Comparison of ENCODE assay signal across 9 mouse cellular contexts in the genomic region with DNA sequence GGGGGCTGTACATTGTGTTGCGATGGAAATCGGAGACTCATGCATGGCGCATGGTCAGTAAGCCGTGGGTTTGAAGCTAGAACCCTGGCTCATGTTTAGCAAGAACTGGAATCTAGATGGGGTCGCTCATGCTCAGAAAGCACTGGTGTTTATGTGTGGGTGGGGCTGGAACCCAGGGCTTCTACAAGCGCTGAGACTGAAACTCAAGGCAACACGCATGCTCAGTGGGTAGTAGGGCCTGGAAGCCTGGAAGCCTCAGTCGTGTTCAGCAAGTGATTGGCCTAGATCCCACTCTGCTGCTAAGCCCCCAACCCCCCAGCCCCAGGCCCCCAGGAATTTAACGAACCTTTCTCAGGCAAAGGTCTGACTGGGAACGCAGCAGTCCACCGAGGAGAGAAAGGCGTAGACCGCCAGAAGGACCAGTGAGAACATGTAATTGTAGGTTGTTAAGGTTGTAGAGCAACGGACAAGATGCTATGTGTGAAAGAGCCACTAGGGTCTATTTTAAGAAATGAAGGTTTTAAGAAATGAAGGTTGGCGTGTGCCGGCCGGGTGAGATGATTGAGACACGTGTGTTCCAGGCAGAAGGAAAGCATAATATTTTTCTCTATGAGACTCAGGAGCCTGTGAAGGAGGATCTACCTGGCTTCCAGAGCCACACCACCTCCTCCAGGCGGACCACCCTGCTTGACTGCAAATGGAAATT. TPM values are rescaled to one million over a fixed set of nuclear protein-coding genes. Genes with fewer than 3 reads are reported as not detected.
DNase-seq lines count a peak whose midpoint lies in the region; ATAC-seq and TF ChIP-seq lines count a peak whose summit lies in the region.
"Had no signal": no experiment of that assay in that cellular context is flagged by ENCODE, and none has a peak within 500 bp of the region (broad histone marks: within the 10 kb centered on the region; RNA-seq: fewer than 3 reads in every experiment).

No protein-coding gene starts in this region.

- no peak for DNase-seq in heart, adult 18-20 months
- DNase-seq in CD4-positive helper T cell, adult 2 months (ENCODE audit: low read depth, low spot score): peak; percentile 73
- no peak for DNase-seq in limb, embryonic 14.5 days (ENCODE audit: low spot score)
- peak; percentile 64 for DNase-seq in splenic B cell, adult 2 months (ENCODE audit: low read depth, low spot score)
- no peak for DNase-seq in cerebellum, adult 11-12 months
- DNase-seq in gastrocnemius, adult 8-10 months (ENCODE audit: low spot score in 2 of 2): no peak

- H3K27me3 ChIP-seq in heart, embryonic 13.5 days (replicated peaks): no peaks in the 10 kb centered on the region
- H3K27me3 ChIP-seq in limb, embryonic 14.5 days (ENCODE audit: control insufficient read depth, insufficient read depth, low read length): no peaks in the 10 kb centered on the region
- H3K27me3 ChIP-seq in splenic B cell, adult 2 months (ENCODE audit: control insufficient read depth, insufficient read depth, low read length, poor library complexity, severe bottlenecking): no peaks in the 10 kb centered on the region
- H3K27me3 ChIP-seq: Patski had no signal

- H3K9me3 ChIP-seq in heart, embryonic 13.5 days: no peaks in the 10 kb centered on the region
- H3K9me3 ChIP-seq in limb, embryonic 14.5 days (ENCODE audit: control insufficient read depth, low read length): no peaks in the 10 kb centered on the region

- peak overlapping the region; percentile 94 for H3K4me2 ChIP-seq in heart, embryonic 13.5 days
- H3K4me2 ChIP-seq in limb, embryonic 14.5 days (replicated peaks; ENCODE audit: low read depth, low read length, severe bottlenecking): peak overlapping the region; percentile 85

- peak overlapping the region; percentile 81 for H3K27ac ChIP-seq in heart, embryonic 13.5 days (replicated peaks)
- no peak overlapping the region for H3K27ac ChIP-seq in embryonic fibroblast, embryonic 13.5 days (ENCODE audit: insufficient read depth, low read length)
- H3K27ac ChIP-seq in limb, embryonic 14.5 days (replicated peaks; ENCODE audit: low read depth, low read length): no peak overlapping the region

- peaks cover 27% of the 10 kb centered on the region for H3K4me1 ChIP-seq in heart, embryonic 13.5 days
- H3K4me1 ChIP-seq in embryonic fibroblast, embryonic 13.5 days (ENCODE audit: control insufficient read depth, insufficient read depth, low read length): no peaks in the 10 kb centered on the region
- H3K4me1 ChIP-seq in limb, embryonic 14.5 days (ENCODE audit: control insufficient read depth, insufficient read depth, low read length): peaks cover 15% of the 10 kb centered on the region

- no peak for TF ChIP-seq POLR2A in embryonic fibroblast, embryonic 13.5 days (IDR thresholded peaks at IDR 0.05; ENCODE audit: low read depth, low read length)
- TF ChIP-seq POLR2A in limb, embryonic 14.5 days (IDR thresholded peaks at IDR 0.05; ENCODE audit: borderline replicate concordance, extremely low read depth, insufficient read depth, insufficient read length): no peak

- H3K36me3 ChIP-seq in heart, embryonic 13.5 days: peaks cover 13% of the 10 kb centered on the region
- 0 out of 2 replicates have a peak, but pooled peaks cover 6% of the 10 kb centered on the region for H3K36me3 ChIP-seq in limb, embryonic 14.5 days (ENCODE audit: control insufficient read depth, insufficient read depth, low read length)
- no peaks in the 10 kb centered on the region for H3K36me3 ChIP-seq in splenic B cell, adult 2 months (ENCODE audit: control insufficient read depth, insufficient read depth, low read length, poor library complexity, severe bottlenecking)

- no peak for ATAC-seq in heart, embryonic 13.5 days (ENCODE audit: extremely low read depth, insufficient number of reproducible peaks, low FRiP score, low TSS enrichment)
- no peak for ATAC-seq in limb, embryonic 14.5 days (ENCODE audit: low FRiP score, low read depth)
- ATAC-seq: Patski had no signal

- WGBS in heart, embryonic 13.5 days: 73% methylated on average over 19 of the region's 19 CpGs
- 69% methylated on average over 19 of the region's 19 CpGs for WGBS in limb, embryonic 14.5 days

- no peak for TF ChIP-seq CTCF in embryonic fibroblast, embryonic 13.5 days (IDR thresholded peaks at IDR 0.05; ENCODE audit: borderline replicate concordance, insufficient read depth, low read length)

- H3K4me3 ChIP-seq in heart, embryonic 13.5 days: peak overlapping the region; percentile 78
- H3K4me3 ChIP-seq in embryonic fibroblast, embryonic 13.5 days (ENCODE audit: insufficient read depth, low read length): peak overlapping the region; percentile 88
- H3K4me3 ChIP-seq in limb, embryonic 14.5 days (replicated peaks; ENCODE audit: low read length): peak overlapping the region; percentile 76; the same call in 1 of the 2 replicates

- H3K9ac ChIP-seq in heart, embryonic 13.5 days: peak overlapping the region; percentile 92
- peak overlapping the region; percentile 76; the same call in 1 of the 2 replicates for H3K9ac ChIP-seq in limb, embryonic 14.5 days (ENCODE audit: low read depth, low read length, severe bottlenecking)

RNA-seq across cellular contexts. Expression of a gene that starts 1.9 kb away (rescaled TPM):
- polyA plus RNA-seq in heart, embryonic 13.5 days (2015; fragmentation: Nextera tagmentation; extraction: Ambion mirVana): 56.9 and 60.3 TPM in 2 replicates
- total RNA-seq in heart, adult 18-20 months (2021): 10 to 100 TPM; 74.0 to 81.4 TPM
- polyA plus RNA-seq in embryonic fibroblast, embryonic 13.5 days (2011; ENCODE audit: insufficient read length, low read depth, missing spikeins): 115 and 125 TPM in 2 replicates
- 127 and 159 TPM in 2 replicates for polyA plus RNA-seq in limb, embryonic 14.5 days (2012; rRNA removed)
- polyA plus RNA-seq in limb, embryonic 14.5 days (2014; fragmentation: Nextera tagmentation; extraction: Ambion mirVana): 121 and 129 TPM in 2 replicates
- total RNA-seq in gastrocnemius, adult 8-10 months (2022): 100 to 1,000 TPM; 155 to 165 (median 161) TPM

RNA-seq across cellular contexts. Expression of a gene that starts 10.2 kb away (rescaled TPM):
- 1.7 and 2.1 TPM in 2 replicates for polyA plus RNA-seq in heart, embryonic 13.5 days (2015; fragmentation: Nextera tagmentation; extraction: Ambion mirVana)
- not detected for total RNA-seq in heart, adult 18-20 months (2021)
- not detected in 2 replicates for polyA plus RNA-seq in embryonic fibroblast, embryonic 13.5 days (2011; ENCODE audit: insufficient read length, low read depth, missing spikeins)
- 12.8 and 16.3 TPM in 2 replicates for polyA plus RNA-seq in limb, embryonic 14.5 days (2012; rRNA removed)
- 23.0 and 29.3 TPM in 2 replicates for polyA plus RNA-seq in limb, embryonic 14.5 days (2014; fragmentation: Nextera tagmentation; extraction: Ambion mirVana)
- total RNA-seq in gastrocnemius, adult 8-10 months (2022): not detected
- polyA plus RNA-seq: Patski had no signal

RNA-seq across cellular contexts. Expression of a gene that starts 31.2 kb away (rescaled TPM):
- 80.4 and 101 TPM in 2 replicates for polyA plus RNA-seq in heart, embryonic 13.5 days (2015; fragmentation: Nextera tagmentation; extraction: Ambion mirVana)
- total RNA-seq in heart, adult 18-20 months (2021): 10 to 100 TPM; 14.3 to 15.9 TPM
- polyA plus RNA-seq in embryonic fibroblast, embryonic 13.5 days (2011; ENCODE audit: insufficient read length, low read depth, missing spikeins): 13.0 and 16.5 TPM in 2 replicates
- polyA plus RNA-seq in limb, embryonic 14.5 days (2012; rRNA removed): 43.2 and 48.1 TPM in 2 replicates
- 51.1 and 56.0 TPM in 2 replicates for polyA plus RNA-seq in limb, embryonic 14.5 days (2014; fragmentation: Nextera tagmentation; extraction: Ambion mirVana)
- total RNA-seq in gastrocnemius, adult 8-10 months (2022): 10 to 100 TPM in 3 of 4 experiments, 1 to 10 TPM in 1; 8.8 to 10.7 (median 10.6) TPM

RNA-seq across cellular contexts. Expression of a gene that starts 34.6 kb away (rescaled TPM):
- polyA plus RNA-seq in heart, embryonic 13.5 days (2015; fragmentation: Nextera tagmentation; extraction: Ambion mirVana): 12.7 and 13.2 TPM in 2 replicates
- total RNA-seq in heart, adult 18-20 months (2021): 10 to 100 TPM; 10.6 to 17.2 TPM
- 24.9 and 28.9 TPM in 2 replicates for polyA plus RNA-seq in embryonic fibroblast, embryonic 13.5 days (2011; ENCODE audit: insufficient read length, low read depth, missing spikeins)
- polyA plus RNA-seq in limb, embryonic 14.5 days (2012; rRNA removed): 30.0 and 43.2 TPM in 2 replicates
- polyA plus RNA-seq in limb, embryonic 14.5 days (2014; fragmentation: Nextera tagmentation; extraction: Ambion mirVana): 13.7 and 14.5 TPM in 2 replicates
- total RNA-seq in gastrocnemius, adult 8-10 months (2022): 10 to 100 TPM in 3 of 4 experiments, 1 to 10 TPM in 1; 8.4 to 13.0 (median 11.4) TPM

RNA-seq across cellular contexts. Expression of a gene that starts 45.3 kb away (rescaled TPM):
- polyA plus RNA-seq in heart, embryonic 13.5 days (2015; fragmentation: Nextera tagmentation; extraction: Ambion mirVana): 115 and 120 TPM in 2 replicates
- 10 to 100 TPM; 25.2 to 28.5 TPM for total RNA-seq in heart, adult 18-20 months (2021)
- 80.9 and 94.0 TPM in 2 replicates for polyA plus RNA-seq in embryonic fibroblast, embryonic 13.5 days (2011; ENCODE audit: insufficient read length, low read depth, missing spikeins)
- 180 and 195 TPM in 2 replicates for polyA plus RNA-seq in limb, embryonic 14.5 days (2012; rRNA removed)
- polyA plus RNA-seq in limb, embryonic 14.5 days (2014; fragmentation: Nextera tagmentation; extraction: Ambion mirVana): 174 and 201 TPM in 2 replicates
- 10 to 100 TPM; 15.8 to 20.6 (median 18.9) TPM for total RNA-seq in gastrocnemius, adult 8-10 months (2022)

Comparison
In these comparisons a context has a peak if more than half of its experiments do, and no peak if none do; other contexts are left out.
1. DNase-seq: peak in CD4-positive helper T cell, adult 2 months (single experiment) and splenic B cell, adult 2 months (single experiment); none in heart, adult 18-20 months (0 of 2), limb, embryonic 14.5 days (single experiment), cerebellum, adult 11-12 months (single experiment) and gastrocnemius, adult 8-10 months (0 of 2).
2. Peak in every context shown above with its lines, with median percentiles within 50 percentile points of each other: H3K4me3 ChIP-seq.